Mouse (Mus musculus) thymus, postnatal 0 days (tissue): Measurements from ENCODE around the gene Vsx2. TPM values are rescaled to one million over a fixed set of nuclear protein-coding genes. Genes with fewer than 3 reads are reported as not detected.

ENCODE experiments used
- DNase-seq: peaks from one replicate; pipeline ENCODE4 v3.0.0-alpha.2; 2015; ENCODE audit warnings: low spot score
- polyA plus RNA-seq: library from polyadenylated mRNA; unstranded; fragments of >200 nt; fragmentation: Nextera tagmentation; extraction: Ambion mirVana; gene quantifications from 2 replicates; pipeline ENCODE4 v1.2.1, GENCODE M21; 2015

The Vsx2 gene
- polyA plus RNA-seq, 1 experiment from 2014 or later = 0.35 TPM

DNA sequence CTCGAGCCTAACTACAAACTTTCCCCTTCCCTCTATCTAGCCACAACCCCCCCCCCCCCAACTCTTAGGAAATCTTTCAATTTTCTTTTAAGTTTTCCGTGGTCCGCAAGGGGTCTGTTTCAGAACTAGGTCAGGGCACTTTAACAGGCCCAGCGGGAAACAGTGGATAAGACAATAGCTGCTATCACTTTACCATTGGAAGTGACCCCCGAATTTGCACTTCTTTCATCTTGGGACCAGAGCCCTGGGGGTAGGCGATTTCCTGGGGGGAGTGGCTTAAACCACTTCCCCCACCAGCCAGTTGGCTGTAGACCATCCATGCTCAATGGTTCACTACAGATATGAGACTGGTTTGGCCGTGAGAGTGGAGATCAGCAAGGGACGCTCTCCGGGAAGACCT, 71.1 kb downstream of the Vsx2 start, which contains the start of gene Vrtn:
Gene Vrtn (plus strand): TSS at position 366 of the 400 bp plus-strand sequence.
- no peak for DNase-seq

Other genes starting within 250 kb of the Vsx2 start
- 30.3 and 36.6 TPM in 2 replicates for gene Coq6, start 208.1 kb upstream of the Vsx2 start, polyA plus RNA-seq
- gene Fam161b, start 207.9 kb upstream of the Vsx2 start, polyA plus RNA-seq = 1.1 and 1.2 TPM in 2 replicates
- 50.0 and 52.7 TPM in 2 replicates for gene Entpd5, start 160.7 kb upstream of the Vsx2 start, polyA plus RNA-seq
- 1.7 and 2.8 TPM in 2 replicates for gene Bbof1, start 160.7 kb upstream of the Vsx2 start, polyA plus RNA-seq
- gene Rnf113a2, start 152.6 kb upstream of the Vsx2 start, polyA plus RNA-seq = 48.7 and 48.9 TPM in 2 replicates
- 16.0 and 17.3 TPM in 2 replicates for gene Aldh6a1, start 118.8 kb upstream of the Vsx2 start, polyA plus RNA-seq
- 22.3 and 24.2 TPM in 2 replicates for gene Lin52, start 118.3 kb upstream of the Vsx2 start, polyA plus RNA-seq
- 7.4 and 10.0 TPM in 2 replicates for gene Abcd4, start 47.7 kb downstream of the Vsx2 start, polyA plus RNA-seq
- 0.15 and 0.17 TPM in 2 replicates for gene Vrtn, start 71.3 kb downstream of the Vsx2 start, polyA plus RNA-seq
- gene Syndig1l, start 129.1 kb downstream of the Vsx2 start, polyA plus RNA-seq = 0.09 TPM in 2 replicates
- 89.7 and 93.1 TPM in 2 replicates for gene Npc2, start 203.4 kb downstream of the Vsx2 start, polyA plus RNA-seq
- gene Isca2, start 203.5 kb downstream of the Vsx2 start, polyA plus RNA-seq = 156 TPM in 2 replicates